8 mouse cellular contexts compared by ENCODE assay signal in genomic region chr13:21734010-21734905, GRCm38 (mm10). TPM values are rescaled to one million over a fixed set of nuclear protein-coding genes. Genes with fewer than 3 reads are reported as not detected.
DNase-seq lines count a peak whose midpoint lies in the region; ATAC-seq and TF ChIP-seq lines count a peak whose summit lies in the region.

No protein-coding gene starts in this region.

- H3K9ac ChIP-seq in embryonic facial prominence, embryonic 13.5 days, result peak overlapping the region; percentile 80
- H3K9ac ChIP-seq in liver, adult 2 months (ENCODE audit: low read depth, low read length), result peak overlapping the region; percentile 29; the same call in 1 of the 2 replicates
- peak overlapping the region; percentile 57 for H3K9ac ChIP-seq in stomach, postnatal 0 days (ENCODE audit: low read length)

- peaks cover 12% of the 10 kb centered on the region for H3K4me1 ChIP-seq in embryonic facial prominence, embryonic 13.5 days
- H3K4me1 ChIP-seq in kidney, adult 2 months (ENCODE audit: control insufficient read depth, insufficient read depth, low read length), result no peaks in the 10 kb centered on the region
- H3K4me1 ChIP-seq in liver, adult 2 months (ENCODE audit: control insufficient read depth, insufficient read depth, low read length), result peaks cover 7% of the 10 kb centered on the region
- no peaks in the 10 kb centered on the region for H3K4me1 ChIP-seq in stomach, postnatal 0 days (replicated peaks; ENCODE audit: control insufficient read depth, insufficient read depth)

- no peaks in the 10 kb centered on the region for H3K9me3 ChIP-seq in embryonic facial prominence, embryonic 13.5 days
- H3K9me3 ChIP-seq in stomach, postnatal 0 days (ENCODE audit: control insufficient read depth, low read length), result no peaks in the 10 kb centered on the region

- no peaks in the 10 kb centered on the region for H3K36me3 ChIP-seq in embryonic facial prominence, embryonic 13.5 days
- H3K36me3 ChIP-seq in kidney, adult 2 months (ENCODE audit: control insufficient read depth, insufficient read depth, low read length), result no peaks in the 10 kb centered on the region
- no peaks in the 10 kb centered on the region for H3K36me3 ChIP-seq in liver, adult 2 months (ENCODE audit: control insufficient read depth, insufficient read depth, low read length)
- no peaks in the 10 kb centered on the region for H3K36me3 ChIP-seq in stomach, postnatal 0 days (ENCODE audit: control insufficient read depth, insufficient read depth, low read length)

- no peaks in the 10 kb centered on the region for H3K79me2 ChIP-seq in liver, adult 2 months (ENCODE audit: control insufficient read depth, insufficient read depth, low read length)

- peak overlapping the region; percentile 53 for H3K4me3 ChIP-seq in embryonic facial prominence, embryonic 13.5 days
- H3K4me3 ChIP-seq in kidney, adult 2 months (ENCODE audit: insufficient read depth, low read depth, low read length), result peak overlapping the region; percentile 57
- peak overlapping the region; percentile 93 for H3K4me3 ChIP-seq in liver, adult 2 months (ENCODE audit: insufficient read depth, low read depth, low read length)
- H3K4me3 ChIP-seq in stomach, postnatal 0 days (ENCODE audit: low read depth, low read length), result peak overlapping the region; percentile 43

- WGBS in embryonic facial prominence, embryonic 13.5 days, result under 1% methylated on average over 21 of the region's 21 CpGs
- WGBS in kidney, adult 2 months, result 1% methylated on average over 21 of the region's 21 CpGs
- WGBS in liver, adult 2 months, result 2% methylated on average over 21 of the region's 21 CpGs
- 0% methylated on average over 21 of the region's 21 CpGs for WGBS in stomach, postnatal 0 days

- TF ChIP-seq POLR2A in kidney, adult 2 months (IDR thresholded peaks at IDR 0.05; ENCODE audit: low read depth, low read length), result no peak
- no peak for TF ChIP-seq POLR2A in liver, adult 2 months (IDR thresholded peaks at IDR 0.05; ENCODE audit: extremely low read depth, insufficient read depth, low read length)

- peak; percentile 72; the same call in 1 of the 2 replicates for ATAC-seq in embryonic facial prominence, embryonic 13.5 days (ENCODE audit: insufficient number of reproducible peaks, insufficient read depth, low FRiP score, low TSS enrichment, low read depth)
- peak; percentile 88 for ATAC-seq in monocyte, adult 5-6 weeks (replicated peaks; ENCODE audit: insufficient number of reproducible peaks, low FRiP score, low TSS enrichment, poor library complexity, severe bottlenecking)
- peak; percentile 78 for ATAC-seq in stomach, postnatal 0 days (ENCODE audit: low FRiP score, low TSS enrichment)

- peak overlapping the region; percentile 66 for H3K4me2 ChIP-seq in embryonic facial prominence, embryonic 13.5 days
- H3K4me2 ChIP-seq in stomach, postnatal 0 days (replicated peaks; ENCODE audit: low read depth), result peak overlapping the region; percentile 56

- TF ChIP-seq EP300 in stomach, postnatal 0 days (optimal IDR thresholded peaks at IDR 0.05), result no peak

- H3K27ac ChIP-seq in embryonic facial prominence, embryonic 13.5 days, result peak overlapping the region; percentile 99
- H3K27ac ChIP-seq in kidney, adult 2 months (ENCODE audit: insufficient read depth, low read depth, low read length), result no peak overlapping the region
- H3K27ac ChIP-seq in liver, adult 2 months (replicated peaks; ENCODE audit: insufficient read depth, low read depth, low read length), result 0 out of 2 replicates have a peak overlapping the region, but pooled peaks have one; percentile 12
- peak overlapping the region; percentile 86 for H3K27ac ChIP-seq in stomach, postnatal 0 days (replicated peaks)

- H3K27me3 ChIP-seq in embryonic facial prominence, embryonic 13.5 days, result no peaks in the 10 kb centered on the region
- H3K27me3 ChIP-seq in kidney, adult 2 months (replicated peaks; ENCODE audit: control insufficient read depth, insufficient read depth, low read length), result no peaks in the 10 kb centered on the region
- H3K27me3 ChIP-seq in liver, adult 2 months (ENCODE audit: control insufficient read depth, insufficient read depth, low read length), result no peaks in the 10 kb centered on the region
- no peaks in the 10 kb centered on the region for H3K27me3 ChIP-seq in stomach, postnatal 0 days (ENCODE audit: control insufficient read depth, insufficient read depth, low read length)

- TF ChIP-seq CTCF in kidney, adult 2 months (conservative IDR thresholded peaks at IDR 0.05; ENCODE audit: insufficient read depth, insufficient read length, low read depth, low read length), result peak; percentile 89
- peak; percentile 66; the same call in 1 of the 2 replicates for TF ChIP-seq CTCF in liver, adult 2 months (IDR thresholded peaks at IDR 0.05; ENCODE audit: low read depth, low read length)
- TF ChIP-seq CTCF in stomach, postnatal 0 days (IDR thresholded peaks at IDR 0.05; ENCODE audit: low read depth), result peak; percentile 95

- DNase-seq in CD4-positive, CD25-positive, alpha-beta regulatory T cell, adult 2 months (ENCODE audit: low read depth, low spot score), result peak; percentile 86
- DNase-seq in adrenal gland, postnatal 36 days, result peak; percentile 69 to 83
- peak; percentile 88 for DNase-seq in heart, adult 8-10 months (ENCODE audit: low spot score)
- DNase-seq in kidney, adult 2 months, result peak; percentile 89
- peak; percentile 73 for DNase-seq in liver, adult 2 months (ENCODE audit: extremely low read depth, low read depth, low spot score)
- DNase-seq in stomach, postnatal 0 days (ENCODE audit: low spot score), result peak; percentile 71

RNA-seq across cellular contexts. Expression of gene Hist1h4j, which starts 0.6 kb away (rescaled TPM):
- total RNA-seq in adrenal gland, postnatal 36 days (2021), result 10 to 100 TPM; 11.8 to 14.2 TPM
- polyA plus RNA-seq in embryonic facial prominence, embryonic 13.5 days (2015; fragmentation: Nextera tagmentation; extraction: Ambion mirVana), result 1.0 and 2.2 TPM in 2 replicates
- 1 to 10 TPM; 1.4 to 4.4 (median 4.0) TPM for total RNA-seq in heart, adult 8-10 months (2022)
- polyA plus RNA-seq in kidney, adult 2 months (2012; rRNA removed), result 0.75 and 1.1 TPM in 2 replicates
- total RNA-seq in liver, adult 2 months (2014; rRNA removed), result 21.5 and 24.9 TPM in 2 replicates
- 0.31 and 1.1 TPM in 2 replicates for polyA plus RNA-seq in liver, adult 2 months (2012; rRNA removed)
- total RNA-seq in monocyte, adult 5-6 weeks (2017), result 8.3 to 34.5 TPM (median 21.9 TPM) in 3 replicates
- polyA plus RNA-seq in stomach, postnatal 0 days (2015; fragmentation: Nextera tagmentation; extraction: Ambion mirVana), result 0.18 and 0.92 TPM in 2 replicates

RNA-seq across cellular contexts. Expression of gene Hist1h2bm, which starts 12.4 kb away (rescaled TPM):
- total RNA-seq in adrenal gland, postnatal 36 days (2021), result 10 to 100 TPM; 17.4 to 18.8 TPM
- 4.2 and 7.3 TPM in 2 replicates for polyA plus RNA-seq in embryonic facial prominence, embryonic 13.5 days (2015; fragmentation: Nextera tagmentation; extraction: Ambion mirVana)
- 1 to 10 TPM in 2 of 4 experiments, under 1 TPM in 1, not detected in 1; 0.94 to 3.0 (median 1.8) TPM for total RNA-seq in heart, adult 8-10 months (2022)
- polyA plus RNA-seq in kidney, adult 2 months (2012; rRNA removed), result 0.24 and 0.38 TPM in 2 replicates
- 2.8 and 7.2 TPM in 2 replicates for total RNA-seq in liver, adult 2 months (2014; rRNA removed)
- not detected in 2 replicates for polyA plus RNA-seq in liver, adult 2 months (2012; rRNA removed)
- total RNA-seq in monocyte, adult 5-6 weeks (2017), result 4.9 to 12.8 TPM (median 8.3 TPM) in 3 replicates
- polyA plus RNA-seq in stomach, postnatal 0 days (2015; fragmentation: Nextera tagmentation; extraction: Ambion mirVana), result 0.56 and 1.0 TPM in 2 replicates

RNA-seq across cellular contexts. Expression of gene Hist1h4k, which starts 16.0 kb away (rescaled TPM):
- total RNA-seq in adrenal gland, postnatal 36 days (2021), result 100 to 1,000 TPM; 172 to 183 TPM
- polyA plus RNA-seq in embryonic facial prominence, embryonic 13.5 days (2015; fragmentation: Nextera tagmentation; extraction: Ambion mirVana), result 3.0 and 6.7 TPM in 2 replicates
- 10 to 100 TPM; 26.9 to 29.6 (median 28.6) TPM for total RNA-seq in heart, adult 8-10 months (2022)
- polyA plus RNA-seq in kidney, adult 2 months (2012; rRNA removed), result 2.6 and 6.8 TPM in 2 replicates
- total RNA-seq in liver, adult 2 months (2014; rRNA removed), result 41.2 and 45.6 TPM in 2 replicates
- polyA plus RNA-seq in liver, adult 2 months (2012; rRNA removed), result 3.6 and 8.6 TPM in 2 replicates
- 57.7 to 141 TPM (median 135 TPM) in 3 replicates for total RNA-seq in monocyte, adult 5-6 weeks (2017)
- polyA plus RNA-seq in stomach, postnatal 0 days (2015; fragmentation: Nextera tagmentation; extraction: Ambion mirVana), result 0.81 and 1.1 TPM in 2 replicates

RNA-seq across cellular contexts. Expression of gene Hist1h3h, which starts 16.8 kb away (rescaled TPM):
- 10 to 100 TPM; 68.3 to 81.7 TPM for total RNA-seq in adrenal gland, postnatal 36 days (2021)
- 10.0 and 21.3 TPM in 2 replicates for polyA plus RNA-seq in embryonic facial prominence, embryonic 13.5 days (2015; fragmentation: Nextera tagmentation; extraction: Ambion mirVana)
- 10 to 100 TPM in 2 of 4 experiments, 1 to 10 TPM in 2; 5.0 to 19.2 (median 10.1) TPM for total RNA-seq in heart, adult 8-10 months (2022)
- 1.1 and 2.2 TPM in 2 replicates for polyA plus RNA-seq in kidney, adult 2 months (2012; rRNA removed)
- total RNA-seq in liver, adult 2 months (2014; rRNA removed), result 24.2 and 48.6 TPM in 2 replicates
- 1.8 TPM in 1 of 2 replicates, not detected in the other for polyA plus RNA-seq in liver, adult 2 months (2012; rRNA removed)
- 7.2 to 20.1 TPM (median 13.0 TPM) in 3 replicates for total RNA-seq in monocyte, adult 5-6 weeks (2017)
- 1.1 and 4.1 TPM in 2 replicates for polyA plus RNA-seq in stomach, postnatal 0 days (2015; fragmentation: Nextera tagmentation; extraction: Ambion mirVana)

RNA-seq across cellular contexts. Expression of gene Hist1h2ai, which starts 18.0 kb away (rescaled TPM):
- 10 to 100 TPM in 1 of 2 experiments, 1 to 10 TPM in 1; 7.6 to 50.2 TPM for total RNA-seq in adrenal gland, postnatal 36 days (2021)
- polyA plus RNA-seq in embryonic facial prominence, embryonic 13.5 days (2015; fragmentation: Nextera tagmentation; extraction: Ambion mirVana), result 48.1 and 52.2 TPM in 2 replicates
- 10 to 100 TPM in 2 of 4 experiments, 1 to 10 TPM in 1, not detected in 1; 1.1 to 17.1 (median 12.1) TPM for total RNA-seq in heart, adult 8-10 months (2022)
- 0.49 and 1.2 TPM in 2 replicates for polyA plus RNA-seq in kidney, adult 2 months (2012; rRNA removed)
- 8.9 and 10.2 TPM in 2 replicates for total RNA-seq in liver, adult 2 months (2014; rRNA removed)
- polyA plus RNA-seq in liver, adult 2 months (2012; rRNA removed), result 0.64 and 1.6 TPM in 2 replicates
- 159 to 372 TPM (median 273 TPM) in 3 replicates for total RNA-seq in monocyte, adult 5-6 weeks (2017)
- polyA plus RNA-seq in stomach, postnatal 0 days (2015; fragmentation: Nextera tagmentation; extraction: Ambion mirVana), result 8.8 and 14.4 TPM in 2 replicates

Comparison
In these comparisons a context has a peak if more than half of its experiments do, and no peak if none do; other contexts are left out.
1. H3K4me3 ChIP-seq: peak in every context shown above with its lines; median percentile 93 in liver, adult 2 months; 57 in kidney, adult 2 months; 53 in embryonic facial prominence, embryonic 13.5 days; 43 in stomach, postnatal 0 days.
2. H3K9ac ChIP-seq: peak in every context shown above with its lines; median percentile 80 in embryonic facial prominence, embryonic 13.5 days; 57 in stomach, postnatal 0 days; 29 in liver, adult 2 months.